Mouse (Mus musculus) embryonic fibroblast, embryonic 13.5 days (primary cell): ENCODE measurements at regions not wholly inside any gene's neighbourhood (a gene's known extent, or its start where the extent isn't known, plus 50 kb on each side); places are given as distances from the start of the nearest gene placed in this dataset.

Source experiments
- CTCF ChIP-seq: IDR thresholded peaks from 2 replicates; pipeline ENCODE4 v1.5.1; 2011; ENCODE audit warnings: mild to moderate bottlenecking, control low read depth, low read length, moderate library complexity, borderline replicate concordance; ENCODE audit not compliant: insufficient read depth
- POLR2A ChIP-seq: IDR thresholded peaks from 2 replicates; pipeline ENCODE4 v1.6.1; 2011; ENCODE audit warnings: low read depth, mild to moderate bottlenecking, control low read depth, low read length, moderate library complexity

- no peak for TF ChIP-seq POLR2A
- TF ChIP-seq CTCF = no peak
These were observed 321.2 kb upstream of the Gm5148 start for GRCm38 (mm10) chr3:38045523-38045922.
